Mouse (Mus musculus) ES-Bruce4 (cell line): ENCODE measurements around the gene Tert.

Experiments used
- CTCF ChIP-seq: IDR thresholded peaks from one replicate; pipeline ENCODE4 v1.8.1; 2011; ENCODE audit warnings: low read depth, low read length
- EP300 ChIP-seq: IDR thresholded peaks from 2 replicates; pipeline ENCODE4 v1.6.1; 2011; ENCODE audit warnings: low read depth, low read length; ENCODE audit not compliant: insufficient read depth
- POLR2A ChIP-seq: IDR thresholded peaks from one replicate; pipeline ENCODE4 v1.8.1; 2011; ENCODE audit warnings: low read length; ENCODE audit not compliant: insufficient read depth

DNA sequence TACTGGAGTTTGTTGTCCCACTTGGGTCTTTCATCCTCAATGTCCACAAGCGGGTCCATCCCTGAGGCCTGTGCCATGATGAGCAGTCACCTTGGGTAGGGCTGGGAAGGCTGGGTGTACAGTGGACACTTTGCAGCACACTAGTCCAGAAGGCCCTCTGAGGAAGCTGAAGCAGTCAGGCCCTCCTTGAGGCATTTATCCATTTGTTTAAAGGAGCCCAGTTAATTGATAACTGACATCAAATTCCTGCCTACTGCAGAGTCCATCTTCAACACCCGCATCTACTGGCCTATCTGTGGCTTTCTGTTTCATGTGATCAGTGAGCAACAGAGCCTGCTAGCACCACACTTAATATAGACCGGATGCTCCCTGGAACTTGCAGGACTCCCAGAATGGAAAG, 51.1 kb downstream of the Tert start, which contains the start of gene Slc6a18:
- TF ChIP-seq CTCF (no peak), POLR2A (no peak), EP300 (no peak)
